Mouse (Mus musculus): ENCODE data around the gene B3gntl1.

B3gntl1 gene

GRCm38 (mm10) chr11:121648166-121648565 is 24.8 kb downstream of the B3gntl1 start:
- DNase-seq (ENCODE audit: low spot score in 2 of 2): no peak

GRCm38 (mm10) chr11:121647321-121647720 is 25.6 kb downstream of the B3gntl1 start:
- DNase-seq (ENCODE audit: low spot score in 2 of 2): no peak

GRCm38 (mm10) chr11:121645394-121645793 is 27.6 kb downstream of the B3gntl1 start:
- no peak for DNase-seq (ENCODE audit: low spot score in 2 of 2)

GRCm38 (mm10) chr11:121641501-121642145 is 31.3 kb downstream of the B3gntl1 start:
- DNase-seq (ENCODE audit: low spot score in 2 of 2): no peak

GRCm38 (mm10) chr11:121636646-121637045 is 36.3 kb downstream of the B3gntl1 start:
- no peak for DNase-seq (ENCODE audit: low spot score in 2 of 2)

GRCm38 (mm10) chr11:121631410-121631809 is 41.5 kb downstream of the B3gntl1 start:
- no peak for DNase-seq (ENCODE audit: low spot score in 2 of 2)

GRCm38 (mm10) chr11:121630406-121630805 is 42.5 kb downstream of the B3gntl1 start:
- no peak for DNase-seq (ENCODE audit: low spot score in 2 of 2)

- DNase-seq (ENCODE audit: low spot score in 2 of 2): no peak
Observed at GRCm38 (mm10) chr11:121629529-121629928, 43.4 kb downstream of the B3gntl1 start.

GRCm38 (mm10) chr11:121627521-121627920 is 45.4 kb downstream of the B3gntl1 start:
- no peak for DNase-seq (ENCODE audit: low spot score in 2 of 2)

- no peak for DNase-seq (ENCODE audit: low spot score in 2 of 2)
Observed at GRCm38 (mm10) chr11:121625007-121625406, 47.9 kb downstream of the B3gntl1 start.

GRCm38 (mm10) chr11:121617371-121617770 is 55.6 kb downstream of the B3gntl1 start:
- DNase-seq (ENCODE audit: low spot score in 2 of 2): no peak

- DNase-seq (ENCODE audit: low spot score in 2 of 2): no peak
Observed at GRCm38 (mm10) chr11:121616501-121616900, 56.5 kb downstream of the B3gntl1 start.

- no peak for DNase-seq (ENCODE audit: low spot score in 2 of 2)
Observed at GRCm38 (mm10) chr11:121615961-121616485, 56.9 kb downstream of the B3gntl1 start.

- no peak for DNase-seq (ENCODE audit: low spot score in 2 of 2)
Observed at GRCm38 (mm10) chr11:121610976-121611375, 62.0 kb downstream of the B3gntl1 start.

- no peak for DNase-seq (ENCODE audit: low spot score in 2 of 2)
Observed at GRCm38 (mm10) chr11:121605604-121606003, 67.3 kb downstream of the B3gntl1 start.

GRCm38 (mm10) chr11:121601422-121601821 is 71.5 kb downstream of the B3gntl1 start:
- DNase-seq (ENCODE audit: low spot score in 2 of 2): no peak

- no peak for DNase-seq (ENCODE audit: low spot score in 2 of 2)
Observed at GRCm38 (mm10) chr11:121597254-121597653, 75.7 kb downstream of the B3gntl1 start.

- DNase-seq (ENCODE audit: low spot score in 2 of 2): no peak
Observed at GRCm38 (mm10) chr11:121581856-121582255, 91.1 kb downstream of the B3gntl1 start.

Measured in thymus, postnatal 10 days (tissue).